Mouse (Mus musculus): ENCODE results near the gene Mllt6. TPM values are rescaled to one million over a fixed set of nuclear protein-coding genes. Genes with fewer than 3 reads are reported as not detected.

Gene Mllt6
- polyA plus RNA-seq, 1 experiment from 2014 or later: 5.2 TPM

- Histone ChIP-seq H3K4me2 (no peak overlapping the region), H3K36me3 (ENCODE audit: insufficient read depth) (peaks cover 74% of the 10 kb centered on the region), H3K27ac (ENCODE audit: low read depth) (no peak overlapping the region), H3K9ac (no peak overlapping the region), H3K9me3 (ENCODE audit: low read depth, low read length) (no peaks in the 10 kb centered on the region), H3K4me3 (ENCODE audit: low read depth, low read length) (no peak overlapping the region), H3K27me3 (ENCODE audit: insufficient read depth, low read length) (no peaks in the 10 kb centered on the region), H3K4me1 (ENCODE audit: insufficient read depth) (no peaks in the 10 kb centered on the region)
- ATAC-seq (ENCODE audit: insufficient read depth) (no peak), DNase-seq (no peak)
- WGBS: 74% methylated on average over 13 of the region's 13 CpGs
- no peak for TF ChIP-seq CTCF (IDR thresholded peaks at IDR 0.05; ENCODE audit: low read depth)
These were observed 48.1 kb downstream of the Mllt6 start for GRCm38 (mm10) chr11:97711200-97711900.

- H3K4me2 ChIP-seq: no peak overlapping the region
- H3K27ac ChIP-seq (ENCODE audit: low read depth): no peak overlapping the region
- ATAC-seq (ENCODE audit: insufficient read depth) (no peak), DNase-seq (no peak)
- no peaks in the 10 kb centered on the region for H3K4me1 ChIP-seq (ENCODE audit: insufficient read depth)
- no peak overlapping the region for H3K4me3 ChIP-seq (ENCODE audit: low read depth, low read length)
- H3K9me3 ChIP-seq (ENCODE audit: low read depth, low read length): no peaks in the 10 kb centered on the region
- H3K27me3 ChIP-seq (ENCODE audit: insufficient read depth, low read length): no peaks in the 10 kb centered on the region
- peaks cover 74% of the 10 kb centered on the region for H3K36me3 ChIP-seq (ENCODE audit: insufficient read depth)
- WGBS: 87% methylated on average over 15 of the region's 15 CpGs
- no peak for TF ChIP-seq CTCF (IDR thresholded peaks at IDR 0.05; ENCODE audit: low read depth)
- no peak overlapping the region for H3K9ac ChIP-seq
These were observed 49.1 kb downstream of the Mllt6 start for GRCm38 (mm10) chr11:97712286-97712685.

GRCm38 (mm10) chr11:97713896-97714295 lies 50.7 kb downstream of the Mllt6 start:
- H3K36me3 ChIP-seq (ENCODE audit: insufficient read depth): peaks cover 74% of the 10 kb centered on the region

GRCm38 (mm10) chr11:97714356-97714755 lies 51.1 kb downstream of the Mllt6 start:
- peak; percentile 39 for TF ChIP-seq CTCF (IDR thresholded peaks at IDR 0.05; ENCODE audit: low read depth)
- H3K4me3 ChIP-seq (ENCODE audit: low read depth, low read length): no peak overlapping the region
- H3K9ac ChIP-seq: no peak overlapping the region
- no peak overlapping the region for H3K4me2 ChIP-seq
- peaks cover 74% of the 10 kb centered on the region for H3K36me3 ChIP-seq (ENCODE audit: insufficient read depth)
- no peaks in the 10 kb centered on the region for H3K9me3 ChIP-seq (ENCODE audit: low read depth, low read length)
- H3K27me3 ChIP-seq (ENCODE audit: insufficient read depth, low read length): no peaks in the 10 kb centered on the region
- no peak overlapping the region for H3K27ac ChIP-seq (ENCODE audit: low read depth)
- DNase-seq: peak; percentile 25
- no peak for ATAC-seq (ENCODE audit: insufficient read depth)
- WGBS: 87% methylated on average over 3 of the region's 3 CpGs
- no peaks in the 10 kb centered on the region for H3K4me1 ChIP-seq (ENCODE audit: insufficient read depth)

More at GRCm38 (mm10) chr11:97713896-97714295, 50.7 kb downstream of the Mllt6 start:
- Histone ChIP-seq H3K27me3 (ENCODE audit: insufficient read depth, low read length) (no peaks in the 10 kb centered on the region), H3K9me3 (ENCODE audit: low read depth, low read length) (no peaks in the 10 kb centered on the region), H3K4me1 (ENCODE audit: insufficient read depth) (no peaks in the 10 kb centered on the region), H3K27ac (ENCODE audit: low read depth) (no peak overlapping the region), H3K4me2 (no peak overlapping the region), H3K9ac (no peak overlapping the region), H3K4me3 (ENCODE audit: low read depth, low read length) (no peak overlapping the region)
- TF ChIP-seq CTCF (IDR thresholded peaks at IDR 0.05; ENCODE audit: low read depth): no peak
- ATAC-seq (ENCODE audit: insufficient read depth): no peak
- WGBS: 81% methylated on average over 8 of the region's 8 CpGs
- no peak for DNase-seq

DNA sequence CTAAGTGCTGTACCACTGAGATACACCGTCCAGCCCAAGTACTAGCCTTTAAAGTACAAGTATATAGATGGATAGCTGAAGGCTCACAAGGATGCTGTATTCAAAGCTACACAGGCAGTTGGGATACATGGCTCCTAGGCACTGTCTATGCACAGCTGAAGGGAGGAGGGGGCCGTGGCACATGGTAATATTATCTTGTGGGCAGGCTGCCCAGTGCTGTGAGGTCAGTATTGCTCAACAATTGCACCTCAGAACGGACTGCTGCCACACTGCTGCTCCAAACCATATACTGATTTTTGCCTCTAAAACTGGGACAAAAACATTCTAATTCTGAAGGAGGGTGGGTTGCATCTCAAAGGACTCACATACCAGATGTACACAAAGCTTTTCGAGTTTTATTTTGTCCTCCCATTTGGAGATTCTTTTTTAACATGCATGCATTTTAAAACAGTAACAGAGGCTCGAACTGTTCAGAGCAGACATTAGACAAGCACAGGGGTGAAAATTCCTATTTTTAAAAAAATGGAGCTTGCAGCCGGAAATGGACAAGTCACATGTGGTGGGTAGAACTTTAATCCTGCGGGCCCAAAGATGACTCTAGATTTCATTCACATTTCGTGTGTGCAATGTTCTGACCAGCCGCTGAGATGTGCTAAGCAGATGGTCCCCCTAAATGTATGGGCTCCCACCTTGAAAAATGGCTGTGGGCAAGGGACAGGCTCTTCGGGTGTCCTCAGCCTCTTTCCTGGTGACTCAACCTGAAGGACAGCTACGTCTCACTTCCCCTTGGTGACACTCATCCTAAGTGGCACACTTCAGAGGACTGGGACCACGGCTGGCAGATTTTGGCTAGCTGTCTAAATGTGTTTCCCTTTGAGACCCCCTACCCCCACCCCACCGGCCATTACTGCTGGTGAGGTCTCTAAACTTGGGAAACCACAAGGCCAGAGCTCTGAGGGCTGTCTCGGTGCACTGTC lies 51.9 kb downstream of the Mllt6 start:
- WGBS: 80% methylated on average over 14 of the region's 14 CpGs
- no peak overlapping the region for H3K9ac ChIP-seq
- no peak overlapping the region for H3K27ac ChIP-seq (ENCODE audit: low read depth)
- ATAC-seq (ENCODE audit: insufficient read depth) (no peak), DNase-seq (peak; percentile 68)
- no peaks in the 10 kb centered on the region for H3K27me3 ChIP-seq (ENCODE audit: insufficient read depth, low read length)
- no peak overlapping the region for H3K4me3 ChIP-seq (ENCODE audit: low read depth, low read length)
- H3K9me3 ChIP-seq (ENCODE audit: low read depth, low read length): no peaks in the 10 kb centered on the region
- H3K4me1 ChIP-seq (ENCODE audit: insufficient read depth): no peaks in the 10 kb centered on the region
- peaks cover 80% of the 10 kb centered on the region for H3K36me3 ChIP-seq (ENCODE audit: insufficient read depth)
- no peak overlapping the region for H3K4me2 ChIP-seq
- TF ChIP-seq CTCF (IDR thresholded peaks at IDR 0.05; ENCODE audit: low read depth): no peak

DNA sequence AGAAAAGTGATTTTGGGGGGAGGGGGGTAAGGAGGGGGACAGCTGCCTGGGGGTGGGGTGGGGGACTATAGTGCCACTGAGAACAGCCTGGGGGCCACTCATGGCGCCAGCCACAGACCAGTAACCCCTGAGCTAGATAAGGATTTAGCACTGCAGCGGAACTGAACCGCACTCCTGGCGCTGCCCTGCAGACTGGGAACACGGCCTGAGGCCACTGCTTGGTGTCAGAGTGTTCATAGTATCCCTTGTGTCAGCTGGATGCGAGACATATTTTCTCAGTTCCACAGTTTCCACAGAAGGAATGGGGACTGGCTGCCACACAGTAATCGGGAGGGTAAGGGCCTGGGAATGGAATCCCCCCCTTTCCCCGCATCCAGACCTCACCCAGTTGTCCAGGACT lies 52.8 kb downstream of the Mllt6 start:
- DNase-seq: no peak
- Histone ChIP-seq H3K4me3 (ENCODE audit: low read depth, low read length) (no peak overlapping the region), H3K4me1 (ENCODE audit: insufficient read depth) (no peaks in the 10 kb centered on the region), H3K9ac (no peak overlapping the region), H3K27ac (ENCODE audit: low read depth) (no peak overlapping the region), H3K4me2 (no peak overlapping the region), H3K27me3 (ENCODE audit: insufficient read depth, low read length) (no peaks in the 10 kb centered on the region), H3K9me3 (ENCODE audit: low read depth, low read length) (no peaks in the 10 kb centered on the region), H3K36me3 (ENCODE audit: insufficient read depth) (peaks cover 84% of the 10 kb centered on the region)
- no peak for ATAC-seq (ENCODE audit: insufficient read depth)
- TF ChIP-seq CTCF (IDR thresholded peaks at IDR 0.05; ENCODE audit: low read depth): no peak
- 89% methylated on average over 8 of the region's 8 CpGs for WGBS
